Mouse (Mus musculus): ENCODE measurements around the gene Spns2.

DNA sequence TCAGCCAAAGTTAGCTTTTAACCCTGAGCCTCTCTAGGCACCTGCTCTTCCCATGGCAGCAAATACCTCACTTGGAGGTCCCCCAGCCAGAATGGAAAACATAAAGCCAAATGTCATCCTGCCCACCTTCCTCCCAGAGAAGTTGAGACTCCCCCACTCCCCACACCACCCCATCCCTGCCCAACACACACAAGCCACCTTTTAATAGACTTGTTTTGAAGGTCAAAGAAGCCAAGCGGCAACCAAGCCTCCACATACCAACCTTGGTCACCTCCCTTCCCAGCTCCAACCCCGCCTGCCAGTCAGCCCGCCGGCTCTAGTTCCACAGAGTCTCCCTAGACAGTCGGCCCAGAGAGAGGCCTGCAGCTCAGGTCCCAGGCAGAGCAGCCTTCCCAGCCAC lies 87.7 kb downstream of the Spns2 start:
- TF ChIP-seq MAZ (IDR thresholded peaks at IDR 0.05; ENCODE audit: low read depth, low read length) (no peak), EP300 (IDR thresholded peaks at IDR 0.05; ENCODE audit: low read length) (no peak), JUND (conservative IDR thresholded peaks at IDR 0.05; ENCODE audit: low read depth, low read length) (no peak), ELF1 (IDR thresholded peaks at IDR 0.05; ENCODE audit: low read depth, low read length) (no peak), ZNF384 (IDR thresholded peaks at IDR 0.05; ENCODE audit: low read depth, low read length) (no peak), POLR2A (IDR thresholded peaks at IDR 0.05; ENCODE audit: low read depth, low read length) (no peak), MAX (IDR thresholded peaks at IDR 0.05; ENCODE audit: low read length) (no peak), MYC (IDR thresholded peaks at IDR 0.05; ENCODE audit: low read depth, low read length) (no peak), CTCF (conservative IDR thresholded peaks at IDR 0.05 in 1 of 2, IDR thresholded peaks at IDR 0.05 in 1 of 2; ENCODE audit: low read depth in 2 of 2, low read length in 2 of 2) (no peak), NELFE (IDR thresholded peaks at IDR 0.05; ENCODE audit: low read depth, low read length) (no peak), NRF1 (IDR thresholded peaks at IDR 0.05; ENCODE audit: low read depth, low read length) (no peak)

Measured in CH12.LX (cell line).